Mouse (Mus musculus): Measurements from ENCODE around the gene Serpinc1.

DNA sequence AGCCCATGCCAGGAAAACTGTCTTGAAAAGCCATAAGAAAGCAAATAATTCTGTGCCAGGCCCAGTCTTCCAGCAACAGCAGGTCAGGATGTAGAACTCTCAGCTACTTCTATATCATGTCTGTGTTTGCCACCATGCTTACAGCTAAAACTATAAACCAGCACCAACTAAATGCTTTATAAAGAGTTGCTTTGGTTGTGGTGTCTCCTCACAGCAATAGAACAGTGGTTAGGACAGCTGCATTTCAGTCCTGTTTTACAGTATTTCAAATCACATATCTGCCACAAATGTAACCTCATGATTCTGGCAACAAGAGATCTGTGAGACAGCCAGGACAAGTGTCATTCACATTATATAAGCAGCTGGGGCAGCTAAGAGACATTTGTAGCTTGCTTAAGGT is 62.5 kb downstream of the Serpinc1 start:
- TF ChIP-seq CTCF (IDR thresholded peaks at IDR 0.05; ENCODE audit: borderline replicate concordance, insufficient read depth, low read depth, low read length) (no peak), POLR2A (IDR thresholded peaks at IDR 0.05; ENCODE audit: borderline replicate concordance, insufficient read depth, low read length) (no peak)
